Comparison of ENCODE assay signal across 13 mouse cellular contexts in the genomic region with DNA sequence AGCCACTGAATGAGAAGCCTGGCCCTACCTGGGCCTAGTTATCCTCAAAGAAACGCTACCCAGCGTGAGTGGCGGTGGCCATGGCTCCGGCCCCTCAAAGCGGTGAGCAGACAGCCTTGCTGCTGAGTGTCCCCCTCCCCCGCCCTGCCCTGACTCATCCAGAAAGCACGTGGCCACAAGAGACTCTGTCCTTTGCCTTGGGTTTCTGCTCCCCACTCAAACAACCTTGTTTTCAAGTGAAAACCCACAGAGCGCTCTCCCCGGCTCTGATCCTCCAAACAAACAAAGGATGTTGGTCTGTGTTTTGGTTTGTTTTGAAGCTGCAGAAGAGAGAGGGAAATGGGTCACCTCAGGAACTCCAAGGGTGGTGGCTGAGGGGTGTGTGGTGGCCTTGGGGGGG. TPM values are rescaled to one million over a fixed set of nuclear protein-coding genes. Genes with fewer than 3 reads are reported as not detected.
DNase-seq lines count a peak whose midpoint lies in the region; ATAC-seq and TF ChIP-seq lines count a peak whose summit lies in the region.
"Had no signal": no experiment of that assay in that cellular context is flagged by ENCODE, and none has a peak within 500 bp of the region (broad histone marks: within the 10 kb centered on the region; RNA-seq: fewer than 3 reads in every experiment).

No protein-coding gene starts in this region.

- no peak overlapping the region for H3K4me2 ChIP-seq in neural tube, embryonic 11.5 days (ENCODE audit: low read depth)
- H3K4me2 ChIP-seq in neural tube, embryonic 15.5 days, result no peak overlapping the region
- H3K4me2 ChIP-seq: liver, embryonic 13.5 days; neural tube, embryonic 12.5 days had no signal

- no peak overlapping the region for H3K9ac ChIP-seq in neural tube, embryonic 11.5 days (ENCODE audit: low read length)
- H3K9ac ChIP-seq in neural tube, embryonic 15.5 days (replicated peaks), result no peak overlapping the region
- H3K9ac ChIP-seq: liver, embryonic 13.5 days; neural tube, embryonic 12.5 days had no signal

- no peaks in the 10 kb centered on the region for H3K4me1 ChIP-seq in neural tube, embryonic 11.5 days (ENCODE audit: control insufficient read depth, insufficient read depth, low read length)
- H3K4me1 ChIP-seq in neural tube, embryonic 15.5 days, result peaks cover 14% of the 10 kb centered on the region
- H3K4me1 ChIP-seq: neural tube, embryonic 12.5 days had no signal

- H3K36me3 ChIP-seq in neural tube, embryonic 11.5 days (ENCODE audit: control insufficient read depth, insufficient read depth, low read length), result no peaks in the 10 kb centered on the region
- H3K36me3 ChIP-seq in neural tube, embryonic 15.5 days, result no peaks in the 10 kb centered on the region
- H3K36me3 ChIP-seq: liver, embryonic 13.5 days; neural tube, embryonic 12.5 days had no signal

- H3K9me3 ChIP-seq in neural tube, embryonic 11.5 days (ENCODE audit: control insufficient read depth, low read length), result no peaks in the 10 kb centered on the region
- no peaks in the 10 kb centered on the region for H3K9me3 ChIP-seq in neural tube, embryonic 15.5 days (replicated peaks)
- H3K9me3 ChIP-seq: liver, embryonic 13.5 days; neural tube, embryonic 12.5 days had no signal

- no peak for ATAC-seq in neural tube, embryonic 11.5 days (ENCODE audit: insufficient read depth, low FRiP score, low TSS enrichment)
- no peak for ATAC-seq in neural tube, embryonic 15.5 days (ENCODE audit: low FRiP score)

- no peak for TF ChIP-seq POLR2A in brain, embryonic 14.5 days (IDR thresholded peaks at IDR 0.05; ENCODE audit: borderline replicate concordance, extremely low read depth, insufficient read depth, insufficient read length, poor library complexity, severe bottlenecking)

- H3K27ac ChIP-seq in neural tube, embryonic 11.5 days (ENCODE audit: low read depth, low read length), result no peak overlapping the region
- H3K27ac ChIP-seq in neural tube, embryonic 15.5 days (replicated peaks), result no peak overlapping the region
- H3K27ac ChIP-seq: liver, embryonic 13.5 days; neural tube, embryonic 12.5 days had no signal

- WGBS in neural tube, embryonic 11.5 days, result 57% methylated on average over 9 of the region's 9 CpGs
- 69% methylated on average over 9 of the region's 9 CpGs for WGBS in neural tube, embryonic 15.5 days

- no peak overlapping the region for H3K4me3 ChIP-seq in neural tube, embryonic 11.5 days (ENCODE audit: low read depth, low read length)
- H3K4me3 ChIP-seq in neural tube, embryonic 15.5 days (replicated peaks), result no peak overlapping the region
- H3K4me3 ChIP-seq: liver, embryonic 13.5 days; neural tube, embryonic 12.5 days had no signal

- TF ChIP-seq CTCF in brain, embryonic 14.5 days (IDR thresholded peaks at IDR 0.05; ENCODE audit: borderline replicate concordance, extremely low read depth, insufficient read depth, insufficient read length), result no peak

- peak; percentile 60 for DNase-seq in adrenal gland, postnatal 10 days
- DNase-seq in adrenal gland, postnatal 4 days (ENCODE audit: low spot score in 2 of 2), result no peak
- peak; percentile 24 for DNase-seq in neural tube, embryonic 11.5 days (ENCODE audit: low spot score)
- DNase-seq in brain, embryonic 14.5 days (ENCODE audit: low read depth), result peak; percentile 21
- peak; percentile 81 for DNase-seq in thymus, postnatal 25 days
- DNase-seq in layer of hippocampus, adult 9-11 months, result no peak
- no peak for DNase-seq in spleen, postnatal 4 days (ENCODE audit: low spot score in 2 of 2)
- DNase-seq: B cell, adult 2 months; cerebellum, adult 18-20 months; kidney, postnatal 25 days; liver, embryonic 13.5 days had no signal

- no peaks in the 10 kb centered on the region for H3K27me3 ChIP-seq in neural tube, embryonic 11.5 days (ENCODE audit: control insufficient read depth, insufficient read depth, low read length)
- no peaks in the 10 kb centered on the region for H3K27me3 ChIP-seq in neural tube, embryonic 15.5 days (replicated peaks)
- H3K27me3 ChIP-seq: neural tube, embryonic 12.5 days had no signal

RNA-seq across cellular contexts. Expression of a gene that starts 19.7 kb away (rescaled TPM):
- total RNA-seq in adrenal gland, postnatal 10 days (2021), result 100 to 1,000 TPM; 330 to 403 TPM
- 100 to 1,000 TPM; 323 to 340 TPM for total RNA-seq in adrenal gland, postnatal 4 days (2021)
- 211 and 220 TPM in 2 replicates for polyA plus RNA-seq in neural tube, embryonic 11.5 days (2014; fragmentation: Nextera tagmentation; extraction: Ambion mirVana)
- 362 and 402 TPM in 2 replicates for polyA plus RNA-seq in neural tube, embryonic 15.5 days (2015; fragmentation: Nextera tagmentation; extraction: Ambion mirVana)
- 154 and 228 TPM in 2 replicates for polyA plus RNA-seq in brain, embryonic 14.5 days (2012; rRNA removed)

RNA-seq across cellular contexts. Expression of a gene that starts 55.2 kb away (rescaled TPM):
- 100 to 1,000 TPM; 137 to 139 TPM for total RNA-seq in adrenal gland, postnatal 10 days (2021)
- 100 to 1,000 TPM; 181 to 192 TPM for total RNA-seq in adrenal gland, postnatal 4 days (2021)
- polyA plus RNA-seq in neural tube, embryonic 11.5 days (2014; fragmentation: Nextera tagmentation; extraction: Ambion mirVana), result 185 and 187 TPM in 2 replicates
- polyA plus RNA-seq in neural tube, embryonic 15.5 days (2015; fragmentation: Nextera tagmentation; extraction: Ambion mirVana), result 122 and 133 TPM in 2 replicates
- 101 and 115 TPM in 2 replicates for polyA plus RNA-seq in brain, embryonic 14.5 days (2012; rRNA removed)

RNA-seq across cellular contexts. Expression of a gene that starts 58.2 kb away (rescaled TPM):
- total RNA-seq in adrenal gland, postnatal 10 days (2021), result 10 to 100 TPM; 41.7 to 42.2 TPM
- total RNA-seq in adrenal gland, postnatal 4 days (2021), result 10 to 100 TPM; 66.8 to 71.8 TPM
- 10.6 and 12.7 TPM in 2 replicates for polyA plus RNA-seq in neural tube, embryonic 11.5 days (2014; fragmentation: Nextera tagmentation; extraction: Ambion mirVana)
- polyA plus RNA-seq in neural tube, embryonic 15.5 days (2015; fragmentation: Nextera tagmentation; extraction: Ambion mirVana), result 5.0 and 50.9 TPM in 2 replicates
- 8.2 and 10.3 TPM in 2 replicates for polyA plus RNA-seq in brain, embryonic 14.5 days (2012; rRNA removed)

Comparison
In these comparisons a context has a peak if more than half of its experiments do, and no peak if none do; other contexts are left out.
1. DNase-seq: peak in adrenal gland, postnatal 10 days (single experiment), neural tube, embryonic 11.5 days (single experiment), brain, embryonic 14.5 days (single experiment) and thymus, postnatal 25 days (single experiment); none in adrenal gland, postnatal 4 days (0 of 2), layer of hippocampus, adult 9-11 months (single experiment) and spleen, postnatal 4 days (0 of 2).